Mouse (Mus musculus) spleen, postnatal 10 days (tissue): ENCODE data around the gene Rint1.

Experiments used
- DNase-seq, 2 experiments: peaks; one replicate each; pipeline ENCODE4 v3.0.0; 2021 to 2022; ENCODE audit warnings: low spot score in 2 of 2

Rint1 gene

GRCm38 (mm10) chr5:23864054-23864965, 76.8 kb downstream of the Rint1 start:
- DNase-seq: no peak

- DNase-seq: no peak
Measured at GRCm38 (mm10) chr5:23865941-23866340, 78.4 kb downstream of the Rint1 start.
